Mouse (Mus musculus): Measurements from ENCODE around the gene Naa16. TPM values are rescaled to one million over a fixed set of nuclear protein-coding genes. Genes with fewer than 3 reads are reported as not detected.

Gene Naa16
- polyA plus RNA-seq, 1 experiment from 2014 or later: 24.4 TPM

Other genes with a start within 250 kb of the Naa16 start
- gene Zfp957, start 143.4 kb downstream of the Naa16 start, polyA plus RNA-seq (2015; fragmentation: Nextera tagmentation; extraction: Ambion mirVana): not detected in 2 replicates
- 291 and 294 TPM in 2 replicates for gene Rgcc, start 89.1 kb downstream of the Naa16 start, polyA plus RNA-seq (2015; fragmentation: Nextera tagmentation; extraction: Ambion mirVana)
- gene Mtrf1, start 7.0 kb upstream of the Naa16 start, polyA plus RNA-seq (2015; fragmentation: Nextera tagmentation; extraction: Ambion mirVana): 3.8 and 4.4 TPM in 2 replicates
- 3.3 and 4.0 TPM in 2 replicates for gene Kbtbd7, start 35.7 kb upstream of the Naa16 start, polyA plus RNA-seq (2015; fragmentation: Nextera tagmentation; extraction: Ambion mirVana)
- gene Kbtbd6, start 61.1 kb upstream of the Naa16 start, polyA plus RNA-seq (2015; fragmentation: Nextera tagmentation; extraction: Ambion mirVana): 3.8 and 4.0 TPM in 2 replicates
- gene Elf1, start 90.4 kb upstream of the Naa16 start, polyA plus RNA-seq (2015; fragmentation: Nextera tagmentation; extraction: Ambion mirVana): 10.7 and 10.9 TPM in 2 replicates
- 11.2 and 13.5 TPM in 2 replicates for gene Wbp4, start 90.7 kb upstream of the Naa16 start, polyA plus RNA-seq (2015; fragmentation: Nextera tagmentation; extraction: Ambion mirVana)
- gene Sugt1, start 196.9 kb upstream of the Naa16 start, polyA plus RNA-seq (2015; fragmentation: Nextera tagmentation; extraction: Ambion mirVana): 31.6 and 34.0 TPM in 2 replicates

Measured in liver, embryonic 15.5 days (tissue).